Mouse (Mus musculus) kidney, adult 2 months (tissue): Measurements from ENCODE around the gene Spata31d1b. TPM values are rescaled to one million over a fixed set of nuclear protein-coding genes. Genes with fewer than 3 reads are reported as not detected.

Experiments used
- DNase-seq: peaks from one replicate; pipeline ENCODE4 v3.0.0; 2021
- H3K27ac ChIP-seq: fragments of 200-500 bp; 2 replicates; pipeline ENCODE4 v1.5.1; 2012; ENCODE audit warnings: low read depth, low read length, control low read depth, inconsistent platforms; ENCODE audit not compliant: insufficient read depth
- H3K27me3 ChIP-seq: fragments of 200-500 bp; replicated peaks from 2 replicates; pipeline ENCODE4 v1.6.1; 2012; ENCODE audit warnings: mild to moderate bottlenecking, moderate library complexity, low read length, inconsistent platforms; ENCODE audit not compliant: control insufficient read depth, insufficient read depth
- H3K36me3 ChIP-seq: fragments of 200-500 bp; 2 replicates; pipeline ENCODE4 v1.6.1; 2012; ENCODE audit warnings: mild to moderate bottlenecking, moderate library complexity, low read length, inconsistent platforms; ENCODE audit not compliant: control insufficient read depth, insufficient read depth
- H3K4me1 ChIP-seq: fragments of 200-500 bp; 2 replicates; pipeline ENCODE4 v1.6.1; 2011; ENCODE audit warnings: low read length; ENCODE audit not compliant: control insufficient read depth, insufficient read depth
- H3K4me3 ChIP-seq: fragments of 200-500 bp; 2 replicates; pipeline ENCODE4 v1.5.1; 2011; ENCODE audit warnings: mild to moderate bottlenecking, low read depth, low read length, control low read depth; ENCODE audit not compliant: insufficient read depth
- CTCF ChIP-seq: fragments of 200-500 bp; conservative IDR thresholded peaks from 2 replicates; pipeline ENCODE4 v1.5.1; 2011; ENCODE audit warnings: low read depth, mild to moderate bottlenecking, control low read depth, low read length, moderate library complexity, mixed read lengths; ENCODE audit not compliant: insufficient read depth, insufficient read length
- POLR2A ChIP-seq: fragments of 200-500 bp; IDR thresholded peaks from one replicate; pipeline ENCODE4 v1.6.1; 2011; ENCODE audit warnings: low read depth, low read length, control low read depth
- WGBS: fragments of 180-500 bp; shearing (Covaris S2); methylation state at CpG from one replicate; pipeline ENCODE4 v1.1.7; 2018; 5-methylcytosine and 5-hydroxymethylcytosine counted together
- polyA plus RNA-seq: library from polyadenylated mRNA; depleted of rRNA; stranded (reverse); fragments of >200 nt; gene quantifications from 2 replicates; pipeline ENCODE4 v1.2.3, GENCODE M21; 2012

The Spata31d1b gene
- polyA plus RNA-seq, 1 experiment = 0.03 TPM

GRCm38 (mm10) chr13:59735190-59735589 lies 23.1 kb downstream of the Spata31d1b start:
- no peak overlapping the region for H3K27ac ChIP-seq
- H3K36me3 ChIP-seq = no peaks in the 10 kb centered on the region
- DNase-seq = no peak
- TF ChIP-seq CTCF (no peak), POLR2A (no peak)
- H3K4me3 ChIP-seq = no peak overlapping the region
- 29% methylated on average over 3 of the region's 3 CpGs for WGBS
- H3K27me3 ChIP-seq = no peaks in the 10 kb centered on the region
- H3K4me1 ChIP-seq = no peaks in the 10 kb centered on the region

GRCm38 (mm10) chr13:59738455-59738854 lies 26.4 kb downstream of the Spata31d1b start:
- no peak for TF ChIP-seq POLR2A
- TF ChIP-seq CTCF = no peak
- WGBS = 89% methylated on average over 2 of the region's 2 CpGs
- no peaks in the 10 kb centered on the region for H3K4me1 ChIP-seq

DNA sequence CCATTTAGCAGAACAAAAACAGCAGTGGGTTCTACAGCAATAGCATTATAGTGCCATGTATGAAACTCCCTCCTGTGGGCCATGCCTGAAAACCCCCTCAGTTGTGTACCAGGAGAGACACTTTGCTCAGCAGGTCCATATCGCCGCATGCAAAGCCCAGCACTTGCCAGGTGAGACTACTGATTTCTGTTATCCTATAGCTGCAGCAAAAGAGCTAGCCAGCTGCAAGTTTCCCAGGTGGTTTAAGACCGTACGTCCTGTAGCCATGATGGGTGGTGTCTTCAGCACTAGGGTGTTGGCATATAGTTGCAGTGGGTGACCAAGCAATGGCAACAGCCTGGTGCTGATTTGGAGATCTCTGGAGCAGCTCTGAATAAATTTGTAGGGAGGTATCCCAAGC lies 27.3 kb downstream of the Spata31d1b start:
- no peak for DNase-seq
- WGBS = 92% methylated on average over 4 of the region's 4 CpGs
- Histone ChIP-seq H3K4me1 (no peaks in the 10 kb centered on the region), H3K36me3 (no peaks in the 10 kb centered on the region), H3K4me3 (no peak overlapping the region), H3K27ac (no peak overlapping the region), H3K27me3 (no peaks in the 10 kb centered on the region)
- TF ChIP-seq POLR2A (no peak), CTCF (no peak)

More at GRCm38 (mm10) chr13:59738455-59738854, 26.4 kb downstream of the Spata31d1b start:
- Histone ChIP-seq H3K27me3 (no peaks in the 10 kb centered on the region), H3K27ac (no peak overlapping the region), H3K4me3 (no peak overlapping the region), H3K36me3 (no peaks in the 10 kb centered on the region)
- DNase-seq = no peak

- Histone ChIP-seq H3K27ac (no peak overlapping the region), H3K36me3 (no peaks in the 10 kb centered on the region), H3K4me3 (no peak overlapping the region), H3K4me1 (no peaks in the 10 kb centered on the region), H3K27me3 (no peaks in the 10 kb centered on the region)
- no peak for TF ChIP-seq POLR2A
- no peak for TF ChIP-seq CTCF
- peak; percentile 20 for DNase-seq
- WGBS = 74% methylated on average over 11 of the region's 11 CpGs
These were observed 29.0 kb downstream of the Spata31d1b start for GRCm38 (mm10) chr13:59741096-59741495.

- H3K4me1 ChIP-seq = no peaks in the 10 kb centered on the region
- H3K36me3 ChIP-seq = no peaks in the 10 kb centered on the region
- H3K4me3 ChIP-seq = no peak overlapping the region
- no peaks in the 10 kb centered on the region for H3K27me3 ChIP-seq
- TF ChIP-seq CTCF (no peak; the same call in 1 of the 2 replicates), POLR2A (no peak)
- H3K27ac ChIP-seq = no peak overlapping the region
- no peak for DNase-seq
- WGBS = 71% methylated on average over 10 of the region's 10 CpGs
These were observed 29.6 kb downstream of the Spata31d1b start for GRCm38 (mm10) chr13:59741697-59742096.

GRCm38 (mm10) chr13:59745462-59745861 lies 33.4 kb downstream of the Spata31d1b start:
- no peaks in the 10 kb centered on the region for H3K36me3 ChIP-seq
- H3K4me3 ChIP-seq = no peak overlapping the region
- no peak for DNase-seq
- WGBS = 74% methylated on average over 6 of the region's 6 CpGs
- no peaks in the 10 kb centered on the region for H3K4me1 ChIP-seq
- H3K27me3 ChIP-seq = no peaks in the 10 kb centered on the region
- no peak overlapping the region for H3K27ac ChIP-seq
- TF ChIP-seq POLR2A (no peak), CTCF (no peak)

- Histone ChIP-seq H3K36me3 (no peaks in the 10 kb centered on the region), H3K4me3 (no peak overlapping the region), H3K27ac (no peak overlapping the region), H3K4me1 (no peaks in the 10 kb centered on the region), H3K27me3 (no peaks in the 10 kb centered on the region)
- WGBS = 73% methylated on average over 6 of the region's 6 CpGs
- DNase-seq = no peak
- TF ChIP-seq CTCF = no peak
These were observed 34.1 kb downstream of the Spata31d1b start for GRCm38 (mm10) chr13:59746164-59746563.

- Histone ChIP-seq H3K27ac (no peak within 1 kb of the TSS), H3K4me3 (no peak within 1 kb of the TSS), H3K36me3 (no peaks in the 10 kb centered on the region), H3K4me1 (no peaks in the 10 kb centered on the region), H3K27me3 (no peaks in the 10 kb centered on the region)
- TF ChIP-seq CTCF (no peak), POLR2A (no peak)
- peak; percentile 55 for DNase-seq
- 65% methylated on average over 9 of the region's 9 CpGs for WGBS
These were observed 34.6 kb downstream of the Spata31d1b start, which contains the start of gene 1700014D04Rik for GRCm38 (mm10) chr13:59746711-59747110. TSS of gene 1700014D04Rik (minus strand) at chr13:59746752.
